Mouse (Mus musculus) kidney, adult 18-20 months (tissue): ENCODE data around the gene Evpl.

Experiments used
- DNase-seq: peaks from one replicate; pipeline ENCODE4 v3.0.0; 2021

Gene Evpl

GRCm38 (mm10) chr11:116212847-116213246, 25.0 kb downstream of the Evpl start:
- no peak for DNase-seq

GRCm38 (mm10) chr11:116210696-116211095, 27.2 kb downstream of the Evpl start:
- peak; percentile 51 for DNase-seq

GRCm38 (mm10) chr11:116209257-116209656, 28.6 kb downstream of the Evpl start:
- DNase-seq, result peak; percentile 58

GRCm38 (mm10) chr11:116208660-116209059, 29.2 kb downstream of the Evpl start:
- DNase-seq, result no peak

- no peak for DNase-seq
Measured at GRCm38 (mm10) chr11:116206678-116207077, 31.2 kb downstream of the Evpl start.

- DNase-seq, result no peak
Measured at GRCm38 (mm10) chr11:116203150-116203549, 34.7 kb downstream of the Evpl start.

GRCm38 (mm10) chr11:116201151-116201550, 36.7 kb downstream of the Evpl start:
- no peak for DNase-seq

- peak; percentile 96 for DNase-seq
Measured at GRCm38 (mm10) chr11:116198639-116199531, 39.0 kb downstream of the Evpl start, which contains the start of the genes Ten1 and Acox1. Gene Ten1, plus strand, starts transcription at chr11:116198855. Gene Acox1, minus strand, starts transcription at chr11:116199045.

- DNase-seq, result no peak
Measured at GRCm38 (mm10) chr11:116198132-116198531, 39.7 kb downstream of the Evpl start.

GRCm38 (mm10) chr11:116197584-116197906, 40.3 kb downstream of the Evpl start:
- no peak for DNase-seq

- no peak for DNase-seq
Measured at GRCm38 (mm10) chr11:116196866-116197583, 40.9 kb downstream of the Evpl start.

GRCm38 (mm10) chr11:116196336-116196735, 41.5 kb downstream of the Evpl start:
- DNase-seq, result no peak

GRCm38 (mm10) chr11:116195252-116195651, 42.6 kb downstream of the Evpl start:
- DNase-seq, result peak; percentile 37

GRCm38 (mm10) chr11:116194619-116195018, 43.3 kb downstream of the Evpl start:
- DNase-seq, result no peak

- DNase-seq, result no peak
Measured at GRCm38 (mm10) chr11:116187226-116187930, 50.5 kb downstream of the Evpl start.

- no peak for DNase-seq
Measured at GRCm38 (mm10) chr11:116186360-116186759, 51.5 kb downstream of the Evpl start.

GRCm38 (mm10) chr11:116185836-116186235, 52.0 kb downstream of the Evpl start:
- DNase-seq, result no peak

- DNase-seq, result no peak
Measured at GRCm38 (mm10) chr11:116178411-116179121, 59.3 kb downstream of the Evpl start.

GRCm38 (mm10) chr11:116176010-116176409, 61.9 kb downstream of the Evpl start:
- DNase-seq, result no peak

- DNase-seq, result peak; percentile 70
Measured at GRCm38 (mm10) chr11:116174775-116175448, 63.0 kb downstream of the Evpl start.

- DNase-seq, result peak; percentile 42
Measured at GRCm38 (mm10) chr11:116171959-116172358, 65.9 kb downstream of the Evpl start.
